Mouse (Mus musculus): Measurements from ENCODE around the gene Cacna2d3. TPM values are rescaled to one million over a fixed set of nuclear protein-coding genes. Genes with fewer than 3 reads are reported as not detected.

The Cacna2d3 gene
- total RNA-seq, 2 experiments from 2014 or later = 0.56 to 1.4 TPM

DNA sequence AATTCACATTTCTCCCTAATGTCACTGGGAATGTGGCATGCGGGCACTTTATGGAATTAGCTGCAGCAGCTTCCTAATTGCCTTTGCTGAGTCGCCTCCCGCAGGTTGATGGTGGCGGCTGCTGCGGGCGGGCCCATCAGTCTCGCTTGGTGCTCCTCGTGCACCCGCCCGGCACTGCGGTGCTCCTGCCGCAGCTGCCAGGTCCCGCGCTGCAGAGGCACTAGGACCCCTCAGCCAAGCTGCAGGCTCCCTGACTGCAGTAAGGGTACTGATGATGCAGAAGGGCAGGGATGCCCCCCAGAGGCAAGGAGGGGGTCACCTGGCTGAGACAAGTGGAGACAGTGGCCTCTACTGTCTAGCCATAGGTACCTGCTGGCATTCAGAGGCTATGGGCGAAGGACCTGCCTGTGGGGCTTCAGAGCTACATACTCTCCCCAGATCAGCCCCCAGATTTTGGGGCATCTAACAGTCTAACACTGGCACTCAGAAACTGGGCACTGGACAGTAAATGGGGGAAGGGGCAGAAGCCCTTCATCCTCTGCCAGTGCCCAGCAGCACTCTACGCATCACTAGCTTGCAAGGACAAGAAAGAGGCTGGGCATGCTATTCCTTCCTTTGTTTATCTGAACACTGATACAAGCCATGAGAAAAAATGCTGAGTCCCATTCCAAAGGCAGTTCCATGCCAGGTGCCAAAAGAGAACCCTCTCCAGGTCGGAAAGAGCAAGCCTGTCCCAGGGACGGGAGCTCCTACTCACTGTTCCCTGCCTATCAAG lies 13.9 kb downstream of the Cacna2d3 start:
- H3K27ac ChIP-seq = no peak overlapping the region
- H3K4me3 ChIP-seq = no peak overlapping the region
- intact Hi-C loops (cut with DNase I) = no loop called here
- DNase-seq = no peak
- no peak for TF ChIP-seq CTCF (IDR thresholded peaks at IDR 0.05)

DNA sequence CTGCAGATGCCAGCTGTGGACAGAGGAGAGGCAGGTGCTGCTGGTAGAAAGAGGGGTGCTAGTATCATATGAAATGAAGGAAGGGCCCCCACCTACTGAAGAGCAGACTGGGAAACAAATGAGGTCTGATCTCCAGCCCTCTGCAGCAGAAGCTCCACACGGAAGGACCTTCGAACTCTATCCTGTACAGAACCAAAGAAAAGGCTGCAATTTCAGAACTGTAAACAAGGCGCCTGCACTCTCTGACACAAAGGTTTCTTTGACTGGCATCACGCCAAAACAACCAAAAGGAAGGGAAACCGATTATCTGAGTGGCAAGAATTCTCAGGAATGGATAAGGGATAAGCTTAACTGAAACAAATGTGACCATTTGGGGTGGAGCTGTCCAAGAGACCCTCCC lies 18.9 kb downstream of the Cacna2d3 start:
- DNase-seq = no peak
- intact Hi-C loops (cut with DNase I) = no loop called here
- TF ChIP-seq CTCF (IDR thresholded peaks at IDR 0.05) = no peak
- Histone ChIP-seq H3K4me3 (no peak overlapping the region), H3K27ac (no peak overlapping the region)

DNA sequence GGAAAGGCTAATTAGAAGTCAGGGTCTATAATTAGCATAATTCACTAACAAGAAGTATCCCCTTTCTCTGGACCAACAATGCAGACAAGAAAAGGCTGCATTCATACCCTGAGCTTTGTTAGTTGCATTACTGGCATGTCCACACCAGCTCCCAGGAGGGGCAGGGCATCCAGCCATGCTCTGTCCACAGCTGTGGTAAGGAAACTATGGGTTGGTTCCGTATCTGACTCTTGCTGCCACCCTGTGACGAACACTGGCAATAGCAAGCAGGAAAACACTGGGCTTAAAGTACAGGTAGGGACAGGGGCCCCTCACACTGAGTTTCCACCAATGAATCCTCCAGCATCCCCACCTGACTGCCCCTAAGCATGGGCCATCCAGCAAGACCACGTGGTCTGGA lies 25.5 kb downstream of the Cacna2d3 start:
- intact Hi-C loops (cut with DNase I) = no loop called here
- Histone ChIP-seq H3K27ac (no peak overlapping the region), H3K4me3 (no peak overlapping the region)
- TF ChIP-seq CTCF (IDR thresholded peaks at IDR 0.05) = peak; percentile 19; the same call in 1 of the 2 replicates
- DNase-seq = peak; percentile 25

DNA sequence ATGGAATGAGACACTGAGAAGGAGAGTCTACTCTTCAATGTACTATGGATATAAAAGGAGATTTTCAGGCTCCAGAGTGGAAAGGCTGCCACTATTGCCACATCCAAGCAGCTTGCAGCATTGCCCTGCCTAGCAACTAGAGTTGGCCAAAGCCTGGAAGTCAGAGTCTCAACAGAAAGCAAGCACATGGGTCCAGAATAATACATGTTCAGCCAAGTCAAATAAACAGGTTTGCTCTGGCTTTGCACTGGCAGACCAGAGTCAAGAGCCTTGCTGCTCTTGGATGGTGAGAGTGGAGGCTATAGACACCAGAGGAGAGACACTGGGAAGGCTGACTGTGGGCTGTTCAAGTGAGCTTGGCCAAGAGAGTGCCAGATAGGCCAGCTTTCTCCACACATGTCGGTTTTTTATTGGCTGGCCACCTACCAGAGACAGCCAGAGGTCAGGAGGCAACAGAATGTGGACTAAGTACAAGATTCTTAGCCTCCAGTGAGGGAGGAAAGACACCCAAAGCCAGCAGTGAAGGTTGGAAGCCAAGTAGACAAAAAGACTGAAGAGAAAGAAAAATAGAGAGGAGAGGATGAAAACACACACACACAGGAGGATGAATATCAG lies 49.1 kb downstream of the Cacna2d3 start:
- no peak for TF ChIP-seq CTCF (IDR thresholded peaks at IDR 0.05)
- intact Hi-C loops (cut with DNase I) = no loop called here
- Histone ChIP-seq H3K27ac (no peak overlapping the region), H3K4me3 (no peak overlapping the region)
- DNase-seq = no peak

DNA sequence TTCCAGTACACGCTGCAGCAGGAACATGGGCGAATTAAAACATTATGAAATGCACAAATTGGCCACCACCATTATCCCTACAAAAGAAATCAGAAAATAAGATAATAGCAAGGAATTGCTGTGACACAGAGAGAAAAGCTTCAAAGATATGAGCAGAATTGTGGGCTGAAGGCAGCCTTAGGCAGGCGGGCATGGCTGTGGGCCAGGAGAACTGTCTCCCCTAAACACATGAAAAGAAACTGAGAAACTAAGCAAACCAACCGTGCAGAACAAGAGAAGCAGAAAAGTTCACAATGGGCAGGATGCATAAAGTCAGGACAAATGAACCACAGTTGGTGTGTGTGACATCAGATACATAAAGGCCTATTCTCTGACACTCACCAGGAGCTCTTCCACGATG lies 51.8 kb downstream of the Cacna2d3 start:
- DNase-seq = no peak
- H3K4me3 ChIP-seq = no peak overlapping the region
- TF ChIP-seq CTCF (IDR thresholded peaks at IDR 0.05) = no peak
- H3K27ac ChIP-seq = no peak overlapping the region
- intact Hi-C loops (cut with DNase I) = no loop called here

DNA sequence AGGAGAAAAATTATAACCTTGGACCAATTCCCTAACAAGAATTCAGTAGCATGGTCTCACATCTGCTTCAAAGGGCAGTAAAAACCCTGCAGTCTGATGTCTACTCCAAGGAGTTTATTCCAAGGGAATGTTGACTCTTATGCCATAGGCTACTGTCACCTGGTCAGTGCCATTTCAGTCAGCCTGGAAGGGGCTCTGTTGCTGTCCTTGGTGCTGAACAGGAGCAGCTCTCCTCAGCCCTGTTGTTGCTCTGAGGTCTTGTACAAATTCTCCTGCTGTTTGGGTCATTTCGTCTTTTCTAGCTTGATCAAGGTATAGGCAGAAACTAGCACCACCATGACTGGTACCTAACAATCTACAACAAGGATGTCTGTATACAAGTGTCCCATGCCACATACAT lies 64.7 kb downstream of the Cacna2d3 start:
- DNase-seq = no peak
- TF ChIP-seq CTCF (IDR thresholded peaks at IDR 0.05) = no peak
- intact Hi-C loops (cut with DNase I) = no loop called here

DNA sequence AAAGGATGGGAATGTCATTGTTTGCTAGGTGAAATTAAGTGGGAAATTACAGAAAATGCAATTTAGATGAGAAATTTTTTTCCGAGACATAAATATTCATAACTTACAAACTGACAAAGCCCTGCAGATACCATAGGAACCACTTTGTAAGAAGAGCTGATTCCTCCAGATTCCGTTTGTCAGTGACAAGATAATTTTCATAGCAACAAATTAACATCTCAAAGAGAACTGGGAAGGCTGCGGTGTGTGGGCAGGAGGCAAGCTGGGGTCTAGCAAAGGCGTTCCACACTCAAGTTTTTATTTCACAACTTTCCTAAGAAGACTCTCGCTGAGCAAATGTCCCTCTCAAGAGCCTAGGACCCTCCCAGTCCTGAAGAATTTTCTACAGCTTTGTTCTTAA lies 71.1 kb downstream of the Cacna2d3 start:
- DNase-seq = no peak
- intact Hi-C loops (cut with DNase I) = no loop called here
- H3K4me3 ChIP-seq = no peak overlapping the region
- H3K27ac ChIP-seq = no peak overlapping the region
- no peak for TF ChIP-seq CTCF (IDR thresholded peaks at IDR 0.05)

More for the DNA sequence above, 64.7 kb downstream of the Cacna2d3 start:
- Histone ChIP-seq H3K27ac (no peak overlapping the region), H3K4me3 (no peak overlapping the region)

DNA sequence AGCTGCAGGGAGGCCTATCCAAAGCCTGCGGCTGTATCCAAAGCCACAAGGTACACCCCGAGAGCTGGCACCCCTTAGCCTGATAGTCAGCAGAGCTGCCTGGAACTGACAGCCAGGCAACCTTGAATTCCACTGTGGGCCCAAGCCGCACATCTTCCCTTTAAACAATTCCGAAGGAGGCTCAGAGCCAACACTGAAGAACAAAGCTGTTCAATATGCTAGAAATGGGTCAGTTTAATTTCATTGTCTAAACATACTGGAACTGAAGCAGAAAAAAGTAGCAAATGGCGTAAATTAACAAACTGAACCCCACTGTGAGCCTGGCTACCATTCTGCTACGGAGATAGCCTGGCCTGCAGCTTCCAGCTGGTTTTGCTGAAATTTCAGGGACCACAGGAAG lies 72.9 kb downstream of the Cacna2d3 start:
- intact Hi-C loops (cut with DNase I) = no loop called here
- DNase-seq = no peak
- Histone ChIP-seq H3K4me3 (no peak overlapping the region), H3K27ac (no peak overlapping the region)
- TF ChIP-seq CTCF (IDR thresholded peaks at IDR 0.05) = no peak

DNA sequence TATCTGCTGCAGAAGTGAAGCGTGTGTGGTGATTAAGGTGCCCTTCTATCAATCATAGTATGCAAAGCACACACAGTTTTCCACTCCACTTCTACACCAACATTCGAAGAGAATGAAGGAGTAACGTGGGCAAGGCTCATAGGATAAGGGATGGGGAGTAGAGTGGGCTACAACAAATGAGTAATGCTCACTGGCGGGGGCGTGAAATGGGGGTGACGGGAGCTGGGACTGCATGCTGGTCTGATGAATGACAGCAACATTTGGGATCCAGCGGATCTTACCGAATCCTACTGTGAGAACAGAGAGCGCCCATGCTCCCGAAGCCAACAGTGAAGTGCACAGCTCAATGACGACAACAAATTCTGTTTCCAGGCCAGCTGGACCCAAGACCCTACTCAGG lies 76.2 kb downstream of the Cacna2d3 start:
- no peak overlapping the region for H3K4me3 ChIP-seq
- DNase-seq = no peak
- intact Hi-C loops (cut with DNase I) = no loop called here
- H3K27ac ChIP-seq = no peak overlapping the region
- no peak for TF ChIP-seq CTCF (IDR thresholded peaks at IDR 0.05)

DNA sequence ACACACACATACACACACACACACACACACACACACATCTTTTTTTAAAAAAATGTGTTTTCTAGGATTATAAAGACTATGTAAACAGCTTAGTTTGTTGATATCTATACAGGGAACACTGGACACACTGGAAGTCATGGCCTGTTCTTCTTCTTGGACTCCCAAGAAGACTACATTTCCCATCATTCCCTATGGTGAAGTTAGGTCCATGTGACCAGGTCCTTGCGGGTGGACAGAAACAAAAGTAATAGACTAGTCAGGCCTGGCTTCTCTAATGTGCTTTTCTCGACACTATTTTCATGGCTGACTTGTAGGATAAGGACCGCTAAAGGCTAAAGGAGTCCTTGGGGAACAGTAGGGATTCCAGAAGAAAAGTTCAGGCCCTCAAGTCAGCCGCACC lies 78.4 kb downstream of the Cacna2d3 start:
- DNase-seq = no peak
- intact Hi-C loops (cut with DNase I) = no loop called here
- Histone ChIP-seq H3K4me3 (no peak overlapping the region), H3K27ac (no peak overlapping the region)
- TF ChIP-seq CTCF (IDR thresholded peaks at IDR 0.05) = no peak

DNA sequence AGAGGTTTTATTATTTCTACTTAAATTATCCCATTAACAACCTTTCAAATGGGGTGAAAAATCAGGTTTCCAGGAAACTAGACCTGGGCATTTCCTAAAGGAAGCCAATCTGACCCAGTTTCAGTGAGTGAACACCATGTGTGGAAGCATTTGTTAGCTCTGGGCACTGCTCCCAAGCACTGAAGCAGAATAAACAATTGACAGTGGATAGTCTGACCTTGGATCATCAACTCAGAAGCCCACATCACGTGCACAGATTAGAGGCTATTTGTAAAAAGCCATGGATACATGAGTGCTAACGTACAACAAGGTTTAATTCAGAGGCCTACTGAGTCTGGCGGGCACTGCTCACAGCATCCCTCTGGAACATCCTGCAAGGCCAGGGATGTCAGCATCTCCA lies 82.4 kb downstream of the Cacna2d3 start:
- intact Hi-C loops (cut with DNase I) = no loop called here

DNA sequence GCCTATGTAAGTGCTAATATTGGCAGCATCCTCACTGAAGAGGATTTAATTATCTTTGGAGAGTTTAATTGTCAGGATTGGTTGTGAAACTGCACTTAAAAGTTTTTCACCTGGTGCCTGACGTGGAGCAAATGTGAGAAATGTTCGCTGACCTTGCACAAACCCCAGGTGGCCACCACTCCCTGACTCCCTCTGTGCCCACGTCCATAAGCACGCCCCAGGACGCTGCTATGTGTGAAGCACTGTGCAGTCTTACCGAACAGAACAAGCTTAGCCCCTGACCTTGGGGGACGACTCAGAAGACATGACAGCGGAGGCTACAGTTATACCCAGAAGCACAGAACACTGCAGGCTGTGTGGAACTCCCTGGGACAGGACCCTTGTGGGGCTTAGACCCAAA lies 93.5 kb downstream of the Cacna2d3 start:
- no peak for DNase-seq
- Histone ChIP-seq H3K4me3 (no peak overlapping the region), H3K27ac (no peak overlapping the region)
- TF ChIP-seq CTCF (IDR thresholded peaks at IDR 0.05) = no peak
- intact Hi-C loops (cut with DNase I) = no loop called here

More for the DNA sequence above, 82.4 kb downstream of the Cacna2d3 start:
- Histone ChIP-seq H3K27ac (no peak overlapping the region), H3K4me3 (no peak overlapping the region)
- DNase-seq = no peak
- TF ChIP-seq CTCF (IDR thresholded peaks at IDR 0.05) = no peak

DNA sequence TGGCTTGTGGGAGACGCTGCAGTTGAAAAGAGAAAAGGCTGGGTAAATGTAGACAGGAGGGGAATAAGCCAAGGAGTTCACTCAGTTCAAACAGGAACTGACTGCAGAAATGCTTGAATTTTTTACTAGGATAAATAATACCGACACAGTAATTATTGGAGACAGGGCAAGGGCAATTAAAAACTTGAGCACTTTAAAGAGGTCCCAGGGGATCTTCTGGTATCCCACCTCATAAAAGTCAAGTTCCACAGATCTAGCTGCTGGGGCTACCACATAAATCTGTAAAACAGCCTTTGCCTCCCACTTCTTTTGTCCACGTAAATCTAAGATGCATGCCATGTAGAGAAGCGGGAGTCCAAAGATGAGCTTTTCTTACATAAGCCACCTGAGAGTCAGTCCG lies 109.2 kb downstream of the Cacna2d3 start:
- DNase-seq = no peak
- no peak for TF ChIP-seq CTCF (IDR thresholded peaks at IDR 0.05)
- Histone ChIP-seq H3K27ac (no peak overlapping the region), H3K4me3 (no peak overlapping the region)
- intact Hi-C loops (cut with DNase I) = no loop called here

DNA sequence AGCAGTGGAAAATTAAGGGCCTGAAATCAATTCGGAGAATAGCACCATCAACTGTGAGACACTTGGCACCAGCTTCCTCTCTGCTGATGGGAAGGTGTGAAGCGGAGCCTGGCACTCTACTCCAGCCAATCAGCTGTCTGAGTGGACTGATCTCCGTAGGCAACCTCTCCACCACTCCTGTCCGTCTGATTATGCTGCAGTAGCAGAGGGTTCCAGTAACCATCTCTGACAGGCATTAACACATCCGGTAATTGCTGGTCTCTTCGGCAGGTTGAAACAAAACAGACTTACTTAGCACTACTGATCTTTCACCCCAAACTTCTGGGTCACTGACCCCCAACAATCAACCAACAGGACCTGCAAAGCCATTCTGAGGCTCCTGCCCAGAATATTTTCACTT lies 112.9 kb downstream of the Cacna2d3 start:
- DNase-seq = no peak
- intact Hi-C loops (cut with DNase I) = no loop called here
- H3K4me3 ChIP-seq = no peak overlapping the region
- TF ChIP-seq CTCF (IDR thresholded peaks at IDR 0.05) = no peak
- no peak overlapping the region for H3K27ac ChIP-seq

All from gastrocnemius, adult 2 months (tissue).